Mouse (Mus musculus): ENCODE data around the gene Alg9.

Gene Alg9

DNA sequence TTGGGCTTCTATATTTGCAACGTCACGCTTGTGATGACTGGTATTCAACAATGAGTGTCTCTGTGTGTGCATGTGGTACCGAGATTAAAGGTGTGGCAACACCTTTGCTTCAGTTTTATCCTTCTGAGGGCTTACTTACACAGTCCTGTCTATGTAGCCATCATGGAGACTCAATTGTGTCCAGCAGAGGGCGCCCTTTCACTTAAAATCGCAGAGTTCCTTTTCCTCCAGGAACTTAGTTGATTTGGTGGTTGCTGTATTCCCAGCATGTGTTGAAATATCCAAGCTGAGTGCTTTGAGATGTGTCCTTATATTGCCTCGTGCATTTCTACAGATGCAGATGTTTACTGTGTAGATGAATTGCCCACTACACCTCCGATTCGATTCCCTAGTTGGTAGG is 74.4 kb downstream of the Alg9 start:
- in situ Hi-C loops (cut with MboI, MseI): loop anchor here in 1 of 2 experiments (10.0 kb wide), 1 partner anchor 446 kb away; no protein-coding TSS in a partner anchor

DNA sequence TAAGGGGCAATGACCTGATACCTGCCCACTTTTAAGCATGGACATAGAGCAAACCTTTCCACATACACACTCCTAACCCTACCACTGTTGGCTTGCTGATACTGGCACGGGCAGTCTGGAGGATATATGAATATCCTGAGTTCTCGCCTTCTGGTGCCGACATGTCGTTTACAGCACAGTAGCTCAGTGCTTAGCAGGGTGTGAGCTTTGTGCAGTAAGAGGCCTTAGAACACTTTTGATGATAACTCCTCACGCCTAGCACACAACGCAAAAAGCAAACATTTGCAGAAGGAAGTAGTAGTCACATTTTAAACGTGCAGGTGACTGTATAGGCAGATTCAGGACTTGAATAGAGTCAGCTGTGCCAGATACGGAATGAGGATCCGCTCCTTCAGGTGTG is 74.9 kb downstream of the Alg9 start:
- in situ Hi-C loops (cut with MboI, MseI): loop anchor here (5.0 to 10.0 kb wide), 4 partner anchors 158 to 445 kb away; partner anchors contain the start of gene Sik2 (in 1 of the 2)

DNA sequence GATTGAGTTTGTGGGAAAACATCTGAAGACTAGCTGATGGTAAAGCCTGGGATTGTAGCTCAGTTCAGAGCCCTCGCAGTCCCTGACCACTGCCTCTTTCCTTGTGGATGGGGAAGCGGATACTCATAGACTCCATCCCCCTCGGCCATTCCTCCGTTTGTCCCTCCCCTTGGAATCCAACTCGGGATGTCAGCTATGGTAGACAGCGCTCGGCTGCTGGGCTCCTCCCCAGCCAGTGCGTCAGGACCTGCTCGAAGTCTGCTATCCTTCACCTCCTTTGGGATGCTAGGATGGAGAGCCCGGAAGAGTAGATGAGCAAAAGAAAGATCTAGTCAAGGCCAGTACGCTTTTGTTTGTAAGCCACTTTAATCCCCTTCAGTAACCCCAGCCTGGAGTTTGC is 75.5 kb downstream of the Alg9 start:
- in situ Hi-C loops (cut with MboI, MseI): loop anchor here (5.0 kb wide), 3 partner anchors 157 to 292 kb away; partner anchors contain the start of gene Sik2 (in 1 of the 2)

DNA sequence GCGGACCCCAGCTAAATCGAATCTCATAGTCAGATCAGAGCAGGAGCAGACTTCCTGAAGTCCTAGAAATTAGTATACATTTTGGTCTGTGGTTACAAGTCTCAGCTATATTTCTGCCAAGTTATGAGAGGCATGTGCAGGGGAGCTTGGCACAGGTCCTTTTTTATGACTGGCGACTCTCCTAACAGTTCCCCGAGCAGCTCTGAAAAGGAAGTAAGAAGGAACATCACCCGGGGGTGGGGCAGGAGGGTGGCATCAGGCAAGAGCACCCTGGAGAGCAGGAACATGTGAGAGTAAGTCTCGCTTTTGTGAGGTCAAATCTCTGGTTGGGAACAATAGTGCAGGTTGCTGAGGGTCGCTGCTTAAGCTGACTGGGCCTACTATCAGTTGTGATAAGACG is 75.9 kb downstream of the Alg9 start:
- in situ Hi-C loops (cut with MboI, MseI): loop anchor here (5.0 kb wide), 3 partner anchors 157 to 292 kb away; partner anchors contain the start of gene Sik2 (in 1 of the 2)

DNA sequence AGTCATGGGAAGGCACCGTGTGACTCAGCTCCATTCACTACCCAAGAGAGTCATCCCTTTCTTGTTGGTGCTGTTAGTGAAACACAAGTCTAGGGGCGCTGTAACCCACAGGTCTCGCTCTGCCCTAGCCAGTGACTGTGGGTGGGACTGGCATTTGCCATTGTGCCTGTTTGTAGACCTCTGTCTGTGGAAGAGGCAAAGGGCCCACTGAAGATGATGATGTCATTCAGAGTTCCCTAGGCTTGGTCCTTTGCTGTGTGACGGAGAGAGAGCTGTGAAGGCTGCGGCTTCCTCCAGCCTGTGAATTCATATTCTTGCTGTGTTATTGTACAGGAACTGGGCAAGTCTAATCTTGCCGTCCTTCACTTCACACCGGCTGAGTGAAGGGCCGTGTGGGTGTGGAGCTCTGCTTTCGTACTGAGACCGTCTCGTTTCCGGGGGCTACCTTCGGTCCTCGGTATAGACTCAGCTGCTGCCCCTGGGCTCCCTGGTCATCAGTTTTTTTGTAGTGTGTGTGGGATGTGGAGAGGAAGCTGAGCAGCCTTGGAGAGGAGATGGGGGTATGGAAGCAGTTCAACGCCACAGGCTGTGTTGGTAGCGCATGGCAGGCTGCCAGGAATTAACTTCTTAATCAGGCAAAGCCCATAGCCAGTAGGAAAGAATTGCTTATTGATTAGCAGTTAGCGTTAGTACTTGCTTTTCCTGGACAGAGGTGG is 78.0 kb downstream of the Alg9 start:
- in situ Hi-C loops (cut with MboI, MseI): loop anchor here (5.0 kb wide), 3 partner anchors 155 to 290 kb away; partner anchors contain the start of gene Sik2 (in 1 of the 2)

DNA sequence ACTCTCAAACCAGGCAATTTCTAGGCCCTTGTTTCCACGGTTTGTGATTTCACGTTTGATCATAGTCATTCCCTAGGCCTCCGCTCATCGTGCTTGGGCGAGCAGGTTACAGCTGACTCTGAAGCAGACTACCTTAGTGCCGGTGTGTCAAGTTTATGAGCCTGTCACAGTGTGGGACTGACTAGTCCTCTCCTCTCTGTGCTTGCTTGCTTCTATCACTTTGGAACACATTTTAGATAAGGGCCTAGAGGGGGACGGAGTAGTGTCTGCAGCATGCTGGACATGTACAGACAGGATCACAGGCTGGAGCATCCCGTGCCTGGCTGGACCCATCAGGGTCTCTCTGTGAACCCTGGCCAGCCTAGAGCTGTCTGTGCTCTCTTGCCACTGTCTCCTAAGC is 79.6 kb downstream of the Alg9 start:
- in situ Hi-C loops (cut with MboI, MseI): loop anchor here (5.0 kb wide), 3 partner anchors 153 to 288 kb away; partner anchors contain the start of gene Sik2 (in 1 of the 2)

DNA sequence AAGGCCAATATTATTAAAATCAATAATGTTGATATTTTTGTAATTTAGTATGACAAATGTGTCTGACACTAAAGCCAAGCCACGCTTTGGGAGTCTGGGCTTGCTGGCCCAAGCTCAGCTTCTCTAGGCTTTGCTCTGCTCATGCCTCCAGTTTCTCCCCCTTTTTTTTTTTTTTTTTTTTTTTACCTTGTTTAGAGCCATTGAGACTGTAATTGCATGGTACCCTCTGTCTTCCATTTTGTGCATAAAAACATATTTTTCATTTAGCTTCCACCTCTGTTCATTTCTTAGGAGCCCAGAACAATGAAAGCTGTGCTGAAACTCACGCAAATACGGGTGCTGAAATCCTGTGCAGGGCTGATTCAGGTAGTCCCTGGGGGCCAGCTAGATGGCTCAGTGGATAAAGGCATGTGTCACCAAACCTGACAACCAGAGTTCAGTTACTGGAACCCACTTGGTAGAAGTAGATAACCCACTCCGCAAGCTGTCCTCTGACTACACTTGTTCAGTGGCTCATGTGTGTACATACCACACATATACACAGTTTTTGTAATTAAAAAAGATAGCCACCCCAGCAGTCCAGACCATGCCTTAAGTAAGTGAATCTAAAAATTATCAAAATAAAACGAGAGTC is 80.4 kb downstream of the Alg9 start:
- in situ Hi-C loops (cut with MboI, MseI): loop anchor here in 1 of 2 experiments (5.0 kb wide), 1 partner anchor 47 kb away; no protein-coding TSS in a partner anchor

DNA sequence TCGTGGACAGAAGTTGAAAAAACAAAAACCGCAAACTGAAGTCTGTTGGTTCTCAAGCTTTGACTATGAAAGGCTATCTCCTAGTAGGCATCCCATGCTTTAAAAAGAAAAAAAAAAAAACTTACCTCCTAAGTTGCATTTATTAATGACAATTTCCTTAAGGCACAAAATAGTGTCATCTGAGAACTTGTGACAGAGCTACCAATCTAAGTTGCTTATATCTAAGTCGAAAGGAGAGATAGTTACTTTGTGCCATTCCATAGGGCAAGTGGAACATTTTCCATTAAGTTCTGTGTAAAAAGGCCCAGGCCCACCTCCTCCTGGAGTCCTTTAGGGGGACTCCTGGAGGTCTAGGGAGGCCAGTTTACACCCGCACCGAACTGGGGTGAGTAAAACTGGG is 81.0 kb downstream of the Alg9 start:
- in situ Hi-C loops (cut with MboI, MseI): loop anchor here in 1 of 2 experiments (5.0 kb wide), 1 partner anchor 47 kb away; no protein-coding TSS in a partner anchor

DNA sequence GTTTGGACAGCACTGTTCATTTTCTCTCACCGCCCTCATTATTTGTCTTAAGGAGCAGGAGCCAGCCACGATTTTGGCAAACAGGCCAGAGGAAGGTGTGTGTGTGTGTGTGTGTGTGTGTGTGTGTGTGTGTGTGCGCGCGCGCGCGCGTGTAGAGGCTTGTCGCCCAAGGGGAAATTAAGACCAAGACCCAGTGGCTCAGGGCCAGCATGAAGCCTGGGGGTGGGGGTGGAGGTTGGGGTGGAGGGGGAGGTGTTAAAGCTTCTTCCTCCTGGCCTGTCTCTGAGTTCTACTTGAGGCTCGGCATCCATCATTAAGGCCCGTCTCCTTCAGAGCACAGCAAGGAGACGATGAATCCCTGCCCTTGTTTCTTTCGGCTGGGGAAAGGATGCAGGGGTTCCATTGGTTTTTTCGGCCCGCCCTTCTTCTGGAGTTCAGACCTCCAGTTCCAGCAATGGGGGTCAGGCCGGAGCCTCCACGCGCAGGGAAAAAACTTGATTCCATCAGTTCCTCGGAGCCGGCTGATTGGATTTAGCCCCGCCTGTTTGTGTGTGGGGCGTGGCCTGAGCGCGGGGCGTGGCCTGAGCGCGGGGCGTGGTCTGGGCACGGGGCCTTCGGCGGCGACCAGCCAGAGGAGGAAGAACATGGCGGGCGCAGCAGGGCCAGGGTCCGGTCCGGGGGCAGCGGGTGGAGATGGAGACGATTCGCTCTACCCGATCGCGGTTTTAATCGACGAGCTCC is 81.7 kb downstream of the Alg9 start:
- in situ Hi-C loops (cut with MboI, MseI): loop anchor here in 1 of 2 experiments (5.0 kb wide), 1 partner anchor 46 kb away; no protein-coding TSS in a partner anchor

DNA sequence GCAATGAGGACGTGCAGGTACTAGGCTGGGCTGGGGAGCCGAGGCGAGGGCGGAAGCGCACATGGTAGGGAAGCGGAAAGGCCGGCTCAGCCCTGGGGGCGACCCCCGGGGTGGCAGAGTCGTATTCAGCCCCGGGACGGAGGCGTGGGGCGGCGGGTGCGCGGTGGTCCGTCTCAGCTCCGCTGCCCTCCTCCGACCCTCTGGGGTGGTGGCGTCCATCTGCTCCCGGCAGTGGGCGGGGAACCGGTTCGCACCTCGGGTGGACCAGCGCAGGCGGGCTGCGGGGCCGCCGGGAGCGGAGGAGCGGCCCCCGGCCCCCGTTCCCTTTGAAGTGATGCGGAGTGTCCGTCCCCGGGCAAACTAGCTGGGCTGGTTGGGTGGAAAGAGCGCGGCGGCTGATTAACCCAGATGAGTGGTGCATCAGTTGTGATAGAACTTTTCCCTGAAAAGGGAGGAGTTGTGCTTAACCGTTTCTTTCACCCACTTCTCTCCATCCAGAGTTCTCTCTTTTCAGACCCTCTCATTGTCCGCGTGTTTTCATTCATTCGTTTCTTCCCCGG is 82.3 kb downstream of the Alg9 start:
- in situ Hi-C loops (cut with MboI, MseI): loop anchor here in 1 of 2 experiments (5.0 kb wide), 1 partner anchor 45 kb away; no protein-coding TSS in a partner anchor

DNA sequence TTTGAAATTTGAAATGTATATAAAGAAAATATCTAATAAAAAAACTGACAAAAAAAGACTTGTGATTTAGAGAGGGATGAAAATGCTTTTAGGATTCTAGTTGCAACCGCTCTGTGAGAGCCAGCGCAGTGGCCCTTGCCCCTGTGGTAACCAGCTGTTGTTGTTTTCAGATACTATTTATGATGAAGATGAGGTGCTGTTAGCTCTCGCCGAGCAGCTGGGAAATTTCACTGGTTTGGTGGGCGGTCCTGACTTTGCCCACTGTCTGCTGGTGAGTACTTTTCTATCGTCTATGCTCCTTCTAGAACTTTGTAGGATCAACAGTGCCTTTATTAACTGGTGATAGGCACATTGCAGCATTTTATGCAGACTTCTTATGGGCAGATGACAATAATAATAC is 83.9 kb downstream of the Alg9 start:
- in situ Hi-C loops (cut with MboI, MseI): loop anchor here in 1 of 2 experiments (5.0 kb wide), 1 partner anchor 44 kb away; no protein-coding TSS in a partner anchor

DNA sequence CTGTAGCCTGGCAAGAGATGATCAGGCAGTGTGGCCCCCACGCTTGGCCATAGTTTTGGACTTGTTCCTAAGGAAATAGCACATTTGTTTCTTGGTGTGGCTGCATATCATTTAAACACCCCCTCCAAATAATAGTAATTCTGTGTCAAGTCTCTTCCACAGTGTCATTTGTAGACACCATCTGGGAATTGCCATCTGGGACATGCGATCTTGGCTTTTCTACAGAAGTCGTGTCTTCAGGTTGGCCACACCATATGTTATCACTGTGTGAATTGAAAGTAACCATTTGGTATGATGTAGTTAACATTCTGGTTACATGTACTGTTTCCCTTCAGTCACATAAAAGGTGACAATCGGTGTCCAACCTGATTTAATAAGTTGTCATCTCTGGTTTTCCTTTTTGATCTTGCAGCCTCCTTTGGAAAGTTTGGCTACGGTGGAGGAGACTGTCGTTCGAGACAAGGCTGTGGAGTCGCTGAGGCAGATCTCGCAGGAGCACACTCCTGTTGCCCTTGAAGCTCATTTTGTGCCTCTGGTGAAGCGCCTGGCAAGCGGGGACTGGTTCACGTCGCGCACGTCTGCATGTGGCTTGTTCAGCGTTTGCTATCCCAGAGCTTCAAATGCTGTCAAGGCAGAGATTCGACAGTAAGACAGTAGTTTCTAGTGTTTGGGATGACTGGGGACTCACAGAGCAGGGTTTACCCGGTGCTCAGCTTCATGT is 86.5 kb downstream of the Alg9 start:
- in situ Hi-C loops (cut with MboI, MseI): no loop called here

DNA sequence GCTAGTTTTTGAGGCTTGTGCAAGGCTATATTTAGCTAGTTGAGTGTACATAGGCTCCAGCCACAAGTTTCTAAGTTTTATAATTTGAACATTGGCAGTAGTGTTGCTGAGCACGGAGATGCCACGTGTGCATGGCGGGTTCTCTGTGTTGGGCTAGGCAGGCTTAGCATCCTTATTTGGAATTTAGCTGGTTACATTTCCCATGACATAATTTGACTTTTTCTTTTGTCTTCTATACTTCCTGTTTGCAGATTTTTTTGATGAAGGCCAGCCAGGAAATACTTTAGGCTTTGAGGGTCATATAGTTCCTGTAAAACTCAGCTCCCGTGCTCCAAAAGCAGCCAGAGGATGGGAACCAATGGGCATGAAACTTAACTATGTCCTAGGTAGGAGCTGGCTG is 89.0 kb downstream of the Alg9 start:
- in situ Hi-C loops (cut with MboI, MseI): no loop called here

DNA sequence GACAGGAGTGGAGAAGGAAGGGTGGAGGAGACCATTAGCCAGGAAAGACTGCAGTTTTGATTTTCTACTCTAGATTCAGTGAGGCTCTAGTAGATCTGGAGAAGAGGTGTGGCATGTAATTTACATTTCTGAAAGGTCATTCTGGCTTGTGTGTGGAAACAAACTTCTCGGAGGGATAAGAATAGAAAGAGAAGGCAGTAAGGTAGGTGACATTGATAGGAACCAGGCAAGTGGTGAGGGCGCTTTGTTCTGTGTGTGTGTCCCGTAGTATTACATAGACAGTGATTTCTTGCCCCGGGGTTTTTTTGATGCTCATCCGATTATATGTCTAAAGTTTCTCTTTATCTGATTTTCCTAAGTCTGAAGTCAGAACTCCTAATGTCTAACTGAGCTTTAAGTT is 90.1 kb downstream of the Alg9 start:
- in situ Hi-C loops (cut with MboI, MseI): no loop called here

DNA sequence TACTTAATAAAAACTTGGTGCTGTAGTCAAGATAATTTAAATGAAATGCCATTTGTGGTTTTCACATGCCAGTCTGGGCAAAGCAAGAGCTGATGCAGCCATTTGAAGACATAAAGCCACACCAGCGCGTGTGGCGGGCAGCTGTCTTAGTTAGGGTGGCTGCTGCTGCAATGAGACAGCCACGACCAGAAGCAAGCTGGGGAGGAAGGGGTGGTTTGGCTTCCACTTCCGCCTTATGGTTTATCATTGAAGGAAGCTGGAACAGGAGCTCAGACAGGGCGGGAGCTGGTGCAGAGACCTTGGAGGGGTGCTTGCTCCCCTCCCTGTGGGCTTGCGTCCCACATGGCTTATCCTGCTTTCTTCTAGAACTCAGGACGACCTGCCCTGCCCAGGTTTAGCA is 91.0 kb downstream of the Alg9 start:
- in situ Hi-C loops (cut with MboI, MseI): no loop called here

DNA sequence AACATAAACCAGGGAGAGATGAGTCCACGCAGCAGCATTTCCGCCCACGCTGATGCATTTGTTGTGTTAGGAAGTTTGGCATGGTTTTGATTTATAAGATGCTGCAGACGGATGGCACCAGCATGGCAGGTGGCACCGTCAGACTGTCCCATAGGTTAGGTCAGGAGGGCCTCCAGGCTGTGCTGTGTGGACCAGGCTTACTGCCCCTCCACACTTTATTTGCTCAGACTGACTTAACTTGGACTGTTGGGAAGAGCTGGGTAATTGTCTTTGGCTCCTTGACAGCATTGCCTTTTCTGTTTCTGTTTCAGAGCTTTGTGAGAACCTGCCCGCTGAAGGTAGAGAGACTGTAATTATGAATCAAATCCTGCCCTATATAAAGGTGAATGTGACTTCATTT is 92.2 kb downstream of the Alg9 start:
- in situ Hi-C loops (cut with MboI, MseI): no loop called here

DNA sequence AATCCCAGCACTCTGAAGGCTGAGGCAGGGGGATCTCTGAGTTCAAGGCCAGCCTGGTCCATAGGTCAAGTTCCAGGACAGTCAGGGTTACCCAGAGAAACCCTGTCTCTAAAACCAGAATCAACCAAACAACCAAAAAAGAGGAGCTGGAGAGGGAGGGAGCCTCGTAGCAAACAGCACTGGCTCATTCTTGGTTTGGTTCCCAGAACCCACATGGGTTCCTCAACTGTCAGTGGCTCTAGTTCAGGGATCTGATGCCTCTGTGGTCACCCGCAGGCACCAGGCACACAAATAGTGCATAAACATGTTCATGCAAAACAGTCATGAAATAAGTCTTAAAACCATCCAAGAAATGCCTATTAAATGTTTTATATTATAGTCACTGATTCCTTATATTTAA is 93.4 kb downstream of the Alg9 start:
- in situ Hi-C loops (cut with MboI, MseI): no loop called here

DNA sequence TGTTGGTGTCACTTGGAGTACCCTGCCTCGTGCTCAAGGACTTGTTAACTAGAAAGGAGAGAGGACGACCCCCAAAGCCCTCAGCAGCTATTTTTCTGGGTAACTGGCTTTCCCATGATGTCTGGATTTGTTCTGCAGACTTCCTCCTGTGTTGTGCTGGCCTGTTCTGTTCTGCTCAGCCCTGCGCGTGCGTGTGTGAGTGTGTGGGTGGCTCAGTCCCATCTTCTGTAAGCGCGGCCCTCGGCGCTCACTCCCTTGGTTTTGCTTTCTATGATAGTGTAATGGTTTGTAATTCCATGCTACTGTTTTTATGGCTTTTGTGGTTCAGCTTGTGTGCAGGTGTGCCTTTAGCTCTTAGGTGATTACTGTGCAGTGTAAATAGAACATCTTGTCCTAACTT is 98.4 kb downstream of the Alg9 start:
- in situ Hi-C loops (cut with MboI, MseI): no loop called here

DNA sequence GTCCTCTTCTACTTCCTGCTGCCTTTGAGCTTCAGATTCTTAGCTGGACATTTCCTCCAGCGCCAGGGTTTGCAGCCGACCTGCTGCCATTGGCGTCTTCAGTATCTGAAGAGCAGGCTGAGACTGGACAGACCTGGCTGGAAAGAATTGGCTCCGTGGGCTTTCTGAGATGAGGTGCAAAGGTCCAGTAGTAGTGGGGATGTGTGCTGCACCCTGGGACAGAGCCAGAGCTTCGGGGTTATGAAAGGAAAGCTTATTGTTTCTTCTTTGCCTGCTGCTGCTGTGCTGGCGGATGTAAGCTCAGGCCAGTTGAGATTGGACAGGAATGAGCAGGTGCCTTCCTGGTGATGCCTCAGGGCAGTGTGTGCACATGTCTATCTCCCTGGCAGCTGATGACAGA is 99.2 kb downstream of the Alg9 start:
- in situ Hi-C loops (cut with MboI, MseI): no loop called here

DNA sequence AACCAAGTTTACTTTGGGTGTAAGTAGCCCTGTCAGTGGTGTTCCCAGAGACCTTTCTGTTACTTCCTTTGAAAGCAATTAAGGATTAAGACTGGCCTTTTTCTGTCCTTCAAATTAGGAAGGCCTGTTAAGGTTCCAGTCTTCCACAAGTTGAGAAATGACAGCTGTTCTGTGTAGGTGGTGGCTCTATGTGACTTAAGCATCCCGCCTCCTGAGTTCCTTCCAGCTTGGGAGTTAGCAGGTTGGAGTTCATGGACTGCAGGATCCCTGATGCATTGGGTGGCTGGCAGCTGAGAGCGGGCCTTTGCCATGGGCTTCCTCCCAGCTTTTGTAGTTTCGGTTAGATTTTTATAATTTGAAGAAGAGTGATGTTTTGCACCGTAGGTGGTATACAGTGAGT is 100.7 kb downstream of the Alg9 start:
- in situ Hi-C loops (cut with MboI, MseI): no loop called here

DNA sequence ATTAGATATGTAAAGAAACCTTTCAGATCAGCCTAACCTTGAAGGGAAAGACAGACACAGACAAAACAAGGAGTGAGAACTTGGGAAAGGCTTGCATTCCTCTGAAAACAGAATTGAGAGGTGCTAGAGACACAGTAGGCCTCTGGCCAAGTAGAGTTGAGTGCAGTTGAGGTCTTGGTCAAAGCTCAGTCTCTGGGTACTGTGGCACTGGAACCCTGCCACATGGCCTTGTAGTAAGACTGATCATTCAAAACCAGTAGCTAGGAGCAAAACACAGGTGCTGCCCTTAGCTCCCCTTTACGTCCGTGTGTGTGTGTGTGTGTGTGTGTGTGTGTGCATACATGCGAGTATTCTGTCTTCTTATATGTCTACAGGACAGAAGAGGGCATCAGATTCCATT is 101.5 kb downstream of the Alg9 start:
- in situ Hi-C loops (cut with MboI, MseI): no loop called here

Measured in T-helper 17 cell (primary cell).